Mouse (Mus musculus): Measurements from ENCODE around the gene Imp3.
"Not testable (repeated sequence)": the region's sequence is repeated elsewhere in the genome, so short reads cannot be mapped to it uniquely, and the experiment has no call there.

Imp3 gene

DNA sequence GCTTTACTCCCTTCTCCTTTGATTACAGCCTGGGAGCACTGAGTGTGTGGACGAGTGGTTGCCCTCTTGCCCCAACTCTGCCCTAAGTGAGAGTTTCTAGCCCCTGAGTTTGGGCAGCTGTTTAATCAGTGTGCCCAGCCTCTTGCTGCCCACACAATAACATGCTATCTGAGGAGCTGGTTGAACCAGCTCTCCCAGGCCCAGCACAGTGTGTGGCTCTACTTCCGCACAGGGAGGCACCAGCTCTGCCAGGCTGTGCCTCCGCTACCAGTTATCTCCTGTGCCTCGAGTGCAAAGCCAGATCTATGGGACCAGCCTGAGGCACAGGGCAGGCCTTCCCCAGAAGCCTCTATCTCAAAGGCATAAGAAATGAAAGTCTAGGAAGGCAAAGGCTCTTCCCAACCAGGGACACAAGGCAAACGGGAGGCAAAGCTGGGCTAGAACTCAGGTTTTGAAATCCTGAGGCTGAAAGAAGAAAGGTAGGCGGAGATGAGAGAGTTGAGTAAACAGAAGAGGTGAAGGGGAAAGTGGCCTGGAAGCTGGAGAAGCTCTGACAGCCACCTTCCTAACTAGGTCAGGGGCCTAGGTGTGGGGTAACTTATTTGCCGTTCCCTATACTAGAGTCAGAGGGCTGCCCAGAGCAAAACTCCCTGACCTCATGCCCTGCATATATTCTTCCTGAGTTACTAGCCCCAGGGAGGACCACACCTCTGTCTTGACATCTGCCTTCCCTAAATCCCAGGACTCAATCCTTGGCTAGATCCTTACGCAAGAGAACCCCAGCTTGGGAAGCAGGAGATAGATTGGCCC, 13.2 kb upstream of the Imp3 start:
- DNase-seq, result no peak

DNA sequence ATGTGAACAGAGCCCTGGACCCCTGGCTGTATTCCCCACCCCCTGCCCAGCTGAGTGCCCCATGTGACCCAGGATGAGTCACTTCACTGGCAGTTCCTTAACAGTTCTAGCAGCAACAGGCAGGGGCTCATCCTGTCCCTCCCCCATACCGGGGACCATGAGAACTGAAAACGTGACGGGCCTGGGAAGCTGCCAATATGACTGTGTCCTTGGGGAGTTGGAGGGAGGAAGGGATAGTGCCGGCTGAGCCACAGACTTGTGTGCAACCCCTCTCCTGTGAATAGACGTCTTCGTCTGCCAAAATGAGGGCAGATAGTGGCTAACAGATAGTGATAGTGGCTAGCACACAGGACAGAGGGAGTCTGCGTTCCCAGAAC, 12.6 kb upstream of the Imp3 start:
- no peak for DNase-seq

GRCm38 (mm10) chr9:56925291-56926024, 11.8 kb upstream of the Imp3 start:
- no peak for DNase-seq

- no peak for DNase-seq
These were observed 11.3 kb upstream of the Imp3 start for GRCm38 (mm10) chr9:56926025-56926360.

DNA sequence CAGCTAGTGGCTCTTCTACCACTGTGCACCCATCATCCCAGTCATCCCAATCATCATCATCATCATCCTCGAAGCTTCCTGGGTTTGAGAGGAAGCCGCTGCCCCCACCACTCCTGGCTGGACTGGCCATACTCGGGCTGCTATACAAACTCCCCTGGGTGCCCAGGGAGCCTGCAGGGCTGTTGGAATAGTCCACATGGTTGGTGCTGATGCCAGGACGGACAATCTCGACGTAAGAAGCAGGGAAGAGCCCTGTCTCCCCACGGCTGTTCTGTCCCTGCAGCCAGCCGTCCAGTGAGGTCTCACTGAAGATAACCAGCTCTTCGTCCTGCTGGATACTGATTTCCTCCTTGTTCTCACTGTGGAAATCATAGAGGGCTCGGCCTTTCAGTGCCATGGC, 10.9 kb upstream of the Imp3 start:
- DNase-seq, result no peak

DNA sequence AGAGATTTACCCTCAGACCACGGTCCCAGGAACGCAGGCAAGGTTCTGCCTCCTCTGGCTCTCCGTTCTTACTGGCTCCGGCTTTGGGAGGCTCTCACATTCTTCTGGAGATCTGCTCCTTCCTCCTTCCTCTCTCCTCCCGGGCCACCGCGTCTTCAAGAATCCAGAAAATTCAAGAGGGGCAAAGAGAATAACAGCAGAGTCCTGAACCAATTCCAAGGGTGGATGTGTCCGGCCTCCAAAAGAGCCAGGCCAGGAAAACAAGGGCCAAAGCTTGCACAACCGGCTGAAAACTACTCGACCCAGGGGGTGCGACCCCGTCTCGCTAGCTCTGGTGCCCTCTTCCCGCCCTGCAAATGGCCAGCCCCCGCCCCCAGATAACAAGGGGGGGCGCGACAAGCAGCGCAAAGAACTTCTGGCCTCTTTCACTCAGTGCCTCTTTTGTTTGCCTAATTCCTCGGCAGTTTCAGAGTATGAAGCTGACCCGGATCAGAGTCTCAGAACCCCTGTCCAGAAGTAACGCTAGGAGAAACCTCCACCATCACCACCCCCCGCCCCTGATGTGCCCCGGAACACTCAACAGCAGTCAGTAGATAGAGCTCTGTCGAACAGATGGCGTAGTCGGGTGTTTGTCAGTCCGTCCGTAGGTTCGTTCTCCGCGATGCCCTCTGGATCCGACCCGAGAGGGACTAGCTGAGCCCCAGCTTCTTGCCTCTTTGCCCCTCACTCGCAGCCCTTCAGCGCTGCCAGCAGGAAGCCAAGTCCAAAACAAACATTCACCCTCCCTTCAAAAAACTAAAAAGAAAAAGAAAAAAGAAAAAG, 9.9 kb upstream of the Imp3 start:
- peak; percentile 58 for DNase-seq

DNA sequence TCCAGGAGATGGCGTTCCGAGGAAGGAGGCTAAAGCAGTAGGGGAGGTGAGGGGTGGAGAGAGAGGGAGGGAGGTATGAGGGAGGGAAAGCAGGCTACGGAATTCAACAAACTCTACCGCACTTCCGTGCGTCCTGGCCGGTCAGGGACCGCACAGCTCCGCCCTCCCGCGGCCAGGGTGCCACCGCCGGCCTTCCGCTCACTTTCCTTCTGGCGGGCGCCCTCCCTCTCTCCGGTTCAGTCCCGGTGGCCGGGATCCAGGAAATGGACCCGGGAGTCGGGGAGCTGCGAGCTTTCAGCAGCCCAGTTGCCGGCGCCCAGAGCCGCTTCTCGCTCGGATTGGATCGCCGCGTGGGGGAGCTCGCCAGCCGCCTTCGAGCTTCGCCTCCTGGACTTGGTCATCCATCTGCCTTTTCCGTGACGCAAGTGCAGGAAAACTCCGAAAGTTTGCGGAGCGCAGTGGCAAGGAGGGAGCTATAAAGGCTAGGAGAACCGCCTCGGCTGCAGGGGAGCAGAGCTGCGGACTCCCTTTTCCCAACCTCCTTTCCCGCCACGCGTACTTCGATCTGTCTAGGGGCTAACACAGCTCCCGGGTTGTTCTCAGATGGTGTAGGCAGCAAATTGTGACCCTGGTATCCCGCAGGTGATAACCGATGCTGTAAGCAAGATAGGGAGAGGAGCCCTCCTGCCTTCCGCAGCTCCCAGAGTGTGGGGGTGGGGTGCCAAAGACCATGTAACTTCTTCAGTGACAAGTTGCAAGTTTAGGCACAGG, 9.0 kb upstream of the Imp3 start, which contains the start of gene Snx33:
Gene Snx33, minus strand, starts transcription at position 331 of the 771 bp plus-strand sequence.
- peak; percentile 92 for DNase-seq

DNA sequence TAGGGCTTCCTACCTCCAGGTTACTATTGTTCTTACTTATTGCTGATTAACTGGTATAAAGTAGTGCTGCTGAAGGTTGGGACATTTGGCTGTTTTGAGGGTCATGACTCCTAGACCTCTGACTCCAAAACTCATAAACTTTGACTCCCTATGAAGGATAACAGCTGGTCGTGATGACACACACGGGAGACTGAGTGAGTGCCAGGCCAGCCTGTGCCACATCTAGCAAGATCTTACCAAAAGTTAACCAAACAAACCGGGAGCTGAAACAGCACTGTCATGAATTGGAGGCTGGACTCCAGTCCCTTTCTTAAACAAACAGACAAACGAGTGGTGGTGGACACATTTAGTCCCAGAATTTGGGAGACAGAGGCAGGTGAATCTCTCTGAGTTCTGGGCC, 7.8 kb upstream of the Imp3 start:
- DNase-seq, result no peak

DNA sequence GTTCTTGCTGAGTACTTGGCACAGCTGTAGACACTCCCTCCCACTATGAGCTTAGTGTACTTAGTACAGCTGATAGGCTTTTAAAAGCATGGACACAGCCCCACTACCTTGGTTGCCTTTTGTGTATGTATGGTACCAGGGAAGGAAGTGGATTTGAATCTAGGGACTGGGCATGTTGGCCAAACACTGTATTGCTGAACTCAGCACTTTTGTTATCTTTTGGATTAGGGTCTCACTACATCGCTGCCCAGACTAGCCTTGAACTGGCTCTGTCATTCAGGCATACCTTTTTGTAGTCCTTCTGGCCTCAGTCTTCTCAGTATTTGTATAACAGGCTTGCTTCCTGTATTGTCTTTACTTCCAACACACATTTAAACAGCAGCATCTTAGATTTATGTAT, 6.7 kb upstream of the Imp3 start:
- DNase-seq, result no peak

- DNase-seq, result no peak
These were observed 433 bp upstream of the Imp3 start for GRCm38 (mm10) chr9:56936861-56937222.

GRCm38 (mm10) chr9:56938374-56938773, 1.1 kb downstream of the Imp3 start:
- no peak for DNase-seq

- DNase-seq, result peak; percentile 73
These were observed 10.2 kb downstream of the Imp3 start for GRCm38 (mm10) chr9:56947481-56947880.

DNA sequence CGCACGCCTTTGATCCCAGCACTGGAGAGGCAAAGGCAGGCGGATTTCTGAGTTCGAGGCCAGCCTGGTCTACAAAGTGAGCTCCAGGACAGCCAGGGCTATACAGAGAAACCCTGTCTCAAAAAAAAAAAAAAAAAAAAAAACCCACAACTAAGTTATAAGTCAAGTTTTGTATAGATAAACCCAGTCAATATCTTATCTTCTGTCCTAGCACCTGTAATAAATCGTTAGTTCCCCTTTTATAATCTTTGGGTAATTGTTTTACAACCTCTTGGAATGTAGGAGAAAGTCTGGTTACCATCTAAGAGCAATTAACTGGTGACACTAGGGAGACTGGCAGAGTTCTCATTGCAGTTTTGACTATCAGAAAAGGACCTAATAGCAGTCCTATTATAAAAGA, 11.4 kb downstream of the Imp3 start:
- not testable (repeated sequence) for DNase-seq

GRCm38 (mm10) chr9:56949767-56950166, 12.5 kb downstream of the Imp3 start:
- no peak for DNase-seq

DNA sequence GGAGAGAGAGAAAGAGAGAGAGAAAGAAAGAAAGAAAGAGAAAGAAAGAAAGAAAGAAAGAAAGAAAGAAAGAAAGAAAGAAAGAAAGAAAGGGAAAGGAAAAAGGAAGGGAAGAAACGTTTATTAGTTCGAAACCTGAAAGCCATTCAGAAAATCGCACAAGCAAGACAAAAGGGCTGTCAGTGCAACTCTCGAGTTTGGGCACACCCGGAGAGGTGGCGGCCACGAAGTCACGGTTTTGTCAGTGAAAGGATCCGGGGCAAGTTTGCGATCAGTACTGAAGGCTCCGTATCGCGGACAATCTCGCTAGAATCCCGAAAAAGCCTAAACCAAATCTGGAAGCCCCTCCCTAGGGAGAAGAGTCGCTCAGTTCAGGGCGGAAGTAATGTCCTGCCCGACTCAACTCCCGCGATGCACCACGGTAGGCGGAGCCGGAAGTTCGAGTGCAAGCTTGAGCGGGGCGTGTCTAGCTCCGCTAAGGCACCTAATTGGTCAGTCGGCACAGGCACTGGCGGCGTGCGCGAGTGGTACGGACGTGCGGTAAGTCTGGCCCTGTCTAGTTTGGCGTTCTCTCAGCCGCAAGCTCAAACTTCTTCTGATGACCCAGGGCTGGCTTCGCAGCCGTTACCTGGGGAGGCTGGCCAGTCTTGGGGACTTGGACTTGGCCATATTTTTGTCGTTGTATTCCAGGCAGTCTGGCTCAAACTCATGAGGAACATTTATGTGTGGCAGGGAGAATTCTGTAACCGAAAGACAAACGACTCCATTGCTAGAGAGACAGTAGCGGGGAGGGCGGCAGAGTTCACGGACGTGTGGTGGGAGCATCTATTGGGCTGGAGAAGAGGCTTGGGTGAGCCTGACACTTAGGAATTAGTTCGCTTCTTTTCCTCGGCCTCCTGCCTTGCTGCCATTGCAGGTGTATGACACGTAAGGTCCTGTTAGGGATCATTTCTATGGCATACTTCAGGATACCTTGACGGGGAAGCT, 13.4 kb downstream of the Imp3 start, which contains the start of gene Snupn:
Gene Snupn, plus strand, starts transcription at position 465 of the 987 bp plus-strand sequence.
- peak; percentile 97 for DNase-seq

DNA sequence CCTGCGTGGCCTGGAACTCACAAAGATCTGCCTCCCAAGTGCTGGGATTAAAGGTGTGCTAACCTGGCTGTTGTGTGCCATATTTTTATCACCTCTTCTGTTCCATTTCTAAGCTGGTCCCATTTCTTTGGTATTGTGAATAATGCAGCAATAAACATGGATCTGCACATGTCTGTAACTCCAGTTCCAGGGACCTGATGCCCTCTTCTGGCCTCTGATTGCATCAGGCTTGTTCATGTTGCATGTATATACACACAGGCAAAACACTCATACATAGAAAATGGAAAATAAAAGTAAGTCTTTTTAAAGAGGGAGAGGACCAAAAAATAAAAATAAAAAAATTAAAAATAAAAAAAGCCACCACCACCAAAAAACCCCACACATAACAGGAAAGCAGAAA, 16.3 kb downstream of the Imp3 start:
- DNase-seq, result no peak

- DNase-seq, result no peak
These were observed 19.8 kb downstream of the Imp3 start for GRCm38 (mm10) chr9:56956966-56957675.

- DNase-seq, result no peak
These were observed 21.4 kb downstream of the Imp3 start for GRCm38 (mm10) chr9:56958689-56959088.

DNA sequence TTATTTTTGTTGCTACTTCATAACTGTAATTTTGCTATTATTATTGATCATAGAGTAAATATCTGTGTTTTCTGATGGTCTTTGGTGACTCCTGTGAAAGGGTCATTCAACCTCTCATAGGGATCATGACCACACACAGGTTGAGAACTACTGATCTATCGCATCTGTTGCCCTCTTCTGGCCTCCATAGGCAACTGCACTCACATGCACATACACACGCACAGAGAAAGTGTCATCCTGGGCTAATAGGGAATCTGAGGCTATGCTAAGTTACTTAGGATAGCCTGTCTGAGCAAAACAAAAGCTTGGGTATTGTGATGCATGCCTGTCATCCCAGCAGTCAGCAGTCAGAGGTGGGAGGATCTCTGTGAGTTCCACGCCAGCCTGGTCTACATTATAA, 24.3 kb downstream of the Imp3 start:
- DNase-seq, result no peak

GRCm38 (mm10) chr9:56970158-56970557, 32.9 kb downstream of the Imp3 start:
- DNase-seq, result no peak
